Mouse (Mus musculus) yolk sac, embryonic 10.5 days (tissue): ENCODE measurements around the gene Mdp1.

ENCODE experiments used
- DNase-seq: peaks from one replicate; pipeline ENCODE4 v3.0.0-alpha.2; 2017; ENCODE audit warnings: low spot score

Mdp1 gene

GRCm38 (mm10) chr14:55643060-55643907 lies 17.0 kb downstream of the Mdp1 start, which contains the start of gene Tm9sf1:
TSS of gene Tm9sf1 (minus strand) at chr14:55643806.
- DNase-seq = peak; percentile 93

GRCm38 (mm10) chr14:55642679-55643059 lies 17.6 kb downstream of the Mdp1 start:
- no peak for DNase-seq

DNA sequence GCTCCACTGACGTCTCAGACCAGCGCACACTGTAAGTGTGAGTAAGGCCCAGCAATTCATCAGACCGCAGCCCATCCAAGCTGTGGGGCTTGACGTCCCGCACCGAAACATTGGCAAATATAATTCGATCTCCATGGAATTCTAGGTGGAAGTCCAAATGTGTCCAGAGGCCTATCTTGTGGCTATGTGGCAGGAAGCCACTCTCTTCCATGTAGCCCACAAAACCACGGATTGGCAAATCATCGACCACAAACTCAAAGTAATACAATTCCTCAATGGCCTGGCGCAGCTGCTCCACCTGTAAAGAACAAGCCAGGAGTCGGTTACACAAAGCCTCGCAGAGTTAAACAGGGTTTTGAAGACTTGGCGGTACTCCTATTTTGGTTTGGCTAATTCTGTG lies 19.0 kb downstream of the Mdp1 start:
- no peak for DNase-seq

GRCm38 (mm10) chr14:55640816-55641215 lies 19.5 kb downstream of the Mdp1 start:
- no peak for DNase-seq

GRCm38 (mm10) chr14:55637795-55638194 lies 22.5 kb downstream of the Mdp1 start, which contains the start of gene Gm49378:
TSS of gene Gm49378 (minus strand) at chr14:55637895.
- DNase-seq = no peak

- peak; percentile 87 for DNase-seq
These were observed 24.7 kb downstream of the Mdp1 start, which contains the start of gene Ipo4 for GRCm38 (mm10) chr14:55635523-55636007. TSS of gene Ipo4 (minus strand) at chr14:55635957.

DNA sequence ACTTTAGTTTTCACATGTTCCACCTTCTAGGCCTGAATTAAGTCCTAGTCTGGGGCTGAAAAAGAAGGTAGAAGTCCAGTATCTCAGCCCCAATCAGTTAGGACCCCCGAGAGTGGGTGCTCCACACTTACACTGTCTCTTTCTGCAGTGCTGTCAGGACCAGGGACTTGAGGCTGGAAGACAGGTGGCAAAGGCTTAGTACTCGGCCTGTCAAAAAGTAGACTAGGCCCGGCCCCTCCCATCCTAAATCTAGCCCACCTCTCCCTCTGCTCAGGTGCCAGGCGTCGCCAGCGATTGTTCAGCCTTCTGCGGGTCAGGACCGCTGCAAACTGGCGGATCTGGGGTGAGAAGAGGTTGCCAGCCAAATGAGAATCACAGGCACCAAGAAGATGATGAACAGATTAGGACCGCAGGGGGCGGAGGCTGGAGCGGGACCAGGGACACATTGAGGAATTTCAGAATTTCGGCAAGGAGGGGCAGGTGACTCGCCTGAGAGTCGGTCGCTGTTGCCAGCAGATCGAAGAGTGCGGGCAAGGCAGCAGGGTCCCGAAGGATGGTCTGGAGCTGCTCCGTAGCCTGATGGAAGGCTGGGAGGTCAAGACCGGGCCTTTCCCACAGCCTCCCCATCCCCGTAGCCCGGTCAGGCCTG lies 25.3 kb downstream of the Mdp1 start:
- DNase-seq = no peak

- DNase-seq = no peak
These were observed 31.0 kb downstream of the Mdp1 start for GRCm38 (mm10) chr14:55629312-55629711.

DNA sequence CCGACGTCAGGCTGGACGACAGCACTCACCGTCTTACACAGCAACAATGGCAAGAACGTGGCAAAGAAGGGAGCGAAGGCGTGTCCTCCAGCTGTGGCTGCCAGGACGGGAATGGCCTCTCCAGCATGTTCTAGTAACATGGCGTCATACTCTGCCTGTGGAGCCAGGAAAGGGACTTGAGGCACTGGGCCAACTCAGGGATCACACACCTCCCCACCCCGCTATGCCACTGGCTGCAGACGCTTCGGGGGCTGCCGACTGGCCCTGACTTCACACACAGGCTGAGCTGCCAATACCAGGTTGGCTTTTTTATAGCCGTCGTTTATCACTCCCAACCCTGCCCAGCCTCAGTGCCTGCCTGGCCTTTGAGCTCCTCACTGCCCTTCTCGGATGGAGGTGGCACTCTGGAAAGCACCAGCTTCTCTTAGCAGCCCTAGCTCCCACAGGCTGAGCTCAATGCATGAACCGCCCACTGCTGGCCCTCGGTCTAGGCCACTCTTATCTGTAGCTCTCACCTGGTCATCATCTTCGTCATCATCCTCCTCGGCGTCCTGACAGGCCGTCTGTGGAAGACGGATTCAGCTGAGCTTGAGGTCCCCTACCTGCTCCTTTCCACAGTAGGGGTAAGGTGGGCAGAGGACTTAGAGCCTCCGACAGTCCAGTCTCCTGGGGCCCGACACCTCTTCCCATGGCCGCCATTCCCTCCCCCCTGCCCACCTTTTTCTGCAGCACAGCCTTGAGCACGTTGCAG lies 32.1 kb downstream of the Mdp1 start:
- no peak for DNase-seq

DNA sequence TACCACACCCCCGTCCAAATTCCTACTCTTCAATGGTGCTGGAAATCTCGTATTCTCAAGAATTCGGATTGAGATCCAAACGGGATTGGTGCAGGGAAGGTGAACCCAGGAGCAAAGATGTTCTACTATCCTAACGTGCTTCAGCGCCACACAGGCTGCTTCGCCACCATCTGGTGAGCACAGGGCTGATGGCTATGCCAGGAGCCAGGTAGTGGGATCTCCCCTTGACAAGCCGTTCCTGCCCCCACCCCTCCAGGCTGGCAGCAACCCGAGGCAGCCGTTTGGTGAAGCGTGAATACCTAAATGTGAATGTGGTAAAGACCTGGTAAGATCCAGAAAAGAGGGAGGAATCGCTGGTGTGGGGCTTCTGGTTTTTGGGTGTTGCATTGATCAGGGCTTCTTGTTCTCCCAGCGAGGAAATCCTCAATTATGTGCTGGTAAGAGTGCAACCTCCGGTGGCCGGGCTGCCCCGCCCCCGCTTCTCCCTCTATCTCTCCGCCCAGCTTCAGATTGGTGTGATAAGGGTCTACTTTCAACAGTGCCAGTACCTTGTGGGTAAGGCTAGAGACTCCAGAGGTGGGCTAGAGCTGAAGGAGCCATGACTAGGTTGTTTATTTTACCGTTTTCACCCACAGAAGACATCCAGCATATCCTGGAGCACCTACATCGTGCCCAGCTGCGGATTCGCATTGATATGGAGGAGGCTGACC lies 41.7 kb downstream of the Mdp1 start:
- DNase-seq = peak; percentile 19

DNA sequence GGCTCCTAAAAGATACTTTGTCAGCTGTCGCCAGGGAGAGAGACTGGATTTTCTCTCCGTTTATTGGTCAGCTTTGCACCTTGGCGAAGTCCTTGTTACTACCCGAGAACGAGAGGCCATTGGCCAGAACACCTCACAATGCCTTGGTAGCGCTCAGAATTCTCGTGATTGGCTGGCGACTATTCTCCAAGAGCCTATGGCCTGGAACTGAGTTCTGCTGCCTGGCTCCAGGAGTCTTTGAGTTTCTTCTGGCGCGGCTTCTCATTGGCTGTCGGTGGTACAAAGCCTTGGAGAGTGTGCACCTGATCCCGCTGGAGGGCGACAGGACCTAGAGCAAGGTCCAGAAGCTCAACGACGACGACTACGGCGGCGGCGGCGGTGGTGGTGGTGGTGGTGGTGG lies 42.5 kb downstream of the Mdp1 start, which contains the start of gene Rec8:
Gene Rec8, plus strand, starts transcription at position 216 of the 400 bp plus-strand sequence.
- DNase-seq = peak; percentile 87

DNA sequence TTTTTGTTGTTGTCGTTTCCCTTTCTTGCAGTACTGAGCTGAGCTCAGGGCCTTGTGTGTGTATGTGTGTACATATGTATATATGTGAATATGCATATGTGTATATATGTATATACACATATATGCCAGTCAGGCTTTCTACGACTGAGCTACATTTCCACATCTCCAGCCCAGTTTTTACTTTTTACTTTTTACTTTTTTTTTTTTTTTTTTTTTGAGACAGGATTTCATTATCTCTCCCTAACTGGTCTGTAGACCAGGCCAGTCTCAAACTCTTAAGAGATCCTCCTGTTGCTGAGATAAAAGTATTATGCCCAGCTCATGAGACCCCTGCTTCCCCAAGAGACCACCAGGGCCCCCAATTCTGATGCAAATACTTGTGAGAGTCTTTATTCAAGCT lies 43.5 kb downstream of the Mdp1 start:
- DNase-seq = no peak

- peak; percentile 54 for DNase-seq
These were observed 44.4 kb downstream of the Mdp1 start for GRCm38 (mm10) chr14:55615876-55616275.

DNA sequence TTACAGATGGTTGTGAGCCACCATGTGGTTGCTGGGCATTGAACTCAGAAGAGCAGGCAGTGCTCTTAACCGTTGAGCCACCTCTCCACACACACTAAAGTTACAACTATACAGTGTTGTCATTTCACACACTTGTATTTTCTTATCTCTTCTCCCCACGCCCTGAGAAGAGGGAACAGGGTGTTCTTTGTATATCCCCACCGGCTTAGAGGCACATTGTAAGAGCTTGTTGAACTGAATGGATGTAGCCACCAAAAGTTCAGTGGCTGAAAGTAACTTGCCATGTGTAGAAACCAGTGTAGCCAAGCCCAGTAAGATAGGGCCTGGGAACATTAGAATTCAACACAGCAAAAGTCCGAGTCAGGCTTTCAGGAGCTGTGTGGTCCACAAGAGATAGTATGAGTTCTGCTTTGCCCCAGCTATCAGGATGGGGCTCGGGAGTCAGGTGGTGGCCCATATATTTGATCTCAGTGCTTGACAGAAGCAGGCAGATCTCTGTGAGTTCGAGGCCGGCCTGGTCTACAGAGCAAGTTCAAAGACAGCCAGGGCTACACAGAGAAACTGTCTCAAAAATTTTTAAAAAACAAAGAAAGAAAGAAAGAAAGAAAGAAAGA lies 45.6 kb downstream of the Mdp1 start:
- no peak for DNase-seq

- DNase-seq = peak; percentile 44
These were observed 47.0 kb downstream of the Mdp1 start for GRCm38 (mm10) chr14:55613346-55613745.

- no peak for DNase-seq
These were observed 52.0 kb downstream of the Mdp1 start for GRCm38 (mm10) chr14:55608339-55608738.
